Mouse (Mus musculus): ENCODE measurements around the gene Tmem35b. TPM values are rescaled to one million over a fixed set of nuclear protein-coding genes. Genes with fewer than 3 reads are reported as not detected.

Tmem35b gene
- polyA plus RNA-seq, 1 experiment from 2014 or later: 14.3 TPM

Other genes starting within 250 kb of the Tmem35b start
- gene Zmym4, start 155.6 kb upstream of the Tmem35b start, polyA plus RNA-seq (2014; fragmentation: Nextera tagmentation; extraction: Ambion mirVana): 29.8 and 31.6 TPM in 2 replicates
- gene Sfpq, start 102.4 kb upstream of the Tmem35b start, polyA plus RNA-seq (2014; fragmentation: Nextera tagmentation; extraction: Ambion mirVana): 160 and 165 TPM in 2 replicates
- gene Zmym1, start 62.5 kb upstream of the Tmem35b start, polyA plus RNA-seq (2014; fragmentation: Nextera tagmentation; extraction: Ambion mirVana): 33.0 and 34.9 TPM in 2 replicates
- gene Zmym6, start 46.3 kb upstream of the Tmem35b start, polyA plus RNA-seq (2014; fragmentation: Nextera tagmentation; extraction: Ambion mirVana): 26.7 and 30.8 TPM in 2 replicates
- 4.0 and 4.4 TPM in 2 replicates for gene Dlgap3, start 45.5 kb downstream of the Tmem35b start, polyA plus RNA-seq (2014; fragmentation: Nextera tagmentation; extraction: Ambion mirVana)
- 54.5 and 60.0 TPM in 2 replicates for gene Smim12, start 120.1 kb downstream of the Tmem35b start, polyA plus RNA-seq (2014; fragmentation: Nextera tagmentation; extraction: Ambion mirVana)
- 18.3 and 20.1 TPM in 2 replicates for gene Gja4, start 190.3 kb downstream of the Tmem35b start, polyA plus RNA-seq (2014; fragmentation: Nextera tagmentation; extraction: Ambion mirVana)
- 0.65 and 0.75 TPM in 2 replicates for gene Gjb3, start 207.2 kb downstream of the Tmem35b start, polyA plus RNA-seq (2014; fragmentation: Nextera tagmentation; extraction: Ambion mirVana)
- 0.10 TPM in 1 of 2 replicates, not detected in the other for gene Gjb4, start 230.4 kb downstream of the Tmem35b start, polyA plus RNA-seq (2014; fragmentation: Nextera tagmentation; extraction: Ambion mirVana)
- 0.42 and 0.46 TPM in 2 replicates for gene Gjb5, start 234.5 kb downstream of the Tmem35b start, polyA plus RNA-seq (2014; fragmentation: Nextera tagmentation; extraction: Ambion mirVana)